Mouse (Mus musculus): ENCODE data around the gene Ints7. TPM values are rescaled to one million over a fixed set of nuclear protein-coding genes. Genes with fewer than 3 reads are reported as not detected.

Ints7 gene
- total RNA-seq, 2 experiments from 2014 or later, result 23.9 to 28.1 TPM

- no peak for DNase-seq (ENCODE audit: low spot score in 2 of 2)
Measured at GRCm38 (mm10) chr1:191583836-191584235, 8.4 kb downstream of the Ints7 start.

GRCm38 (mm10) chr1:191584483-191584882, 9.0 kb downstream of the Ints7 start:
- no peak for DNase-seq (ENCODE audit: low spot score in 2 of 2)

DNA sequence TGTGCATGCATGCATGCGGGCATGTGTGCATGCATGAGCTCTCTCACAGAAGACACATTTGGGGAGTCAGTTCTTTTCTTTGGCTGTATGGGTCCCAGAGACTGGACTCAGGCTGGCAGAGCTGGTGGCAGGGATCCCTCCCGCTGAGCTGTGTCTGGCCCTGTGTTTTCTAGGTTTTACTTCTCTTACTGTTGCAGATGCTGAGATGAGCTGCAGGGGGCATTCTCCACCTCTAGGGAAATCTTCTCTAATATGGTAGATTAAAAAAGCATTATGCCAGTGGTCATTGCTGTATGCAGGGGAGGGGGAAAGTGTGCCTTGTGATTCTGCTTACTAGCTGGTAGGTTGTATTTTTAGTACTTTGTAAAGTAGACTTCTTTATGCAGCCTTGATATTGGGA, 10.3 kb downstream of the Ints7 start:
- no peak for DNase-seq (ENCODE audit: low spot score in 2 of 2)

GRCm38 (mm10) chr1:191587062-191587461, 11.6 kb downstream of the Ints7 start:
- no peak for DNase-seq (ENCODE audit: low spot score in 2 of 2)

- no peak for DNase-seq (ENCODE audit: low spot score in 2 of 2)
Measured at GRCm38 (mm10) chr1:191588749-191589148, 13.3 kb downstream of the Ints7 start.

GRCm38 (mm10) chr1:191592016-191592720, 16.7 kb downstream of the Ints7 start:
- DNase-seq (ENCODE audit: low spot score in 2 of 2), result no peak

- no peak for DNase-seq (ENCODE audit: low spot score in 2 of 2)
Measured at GRCm38 (mm10) chr1:191596076-191596475, 20.6 kb downstream of the Ints7 start.

GRCm38 (mm10) chr1:191599210-191599609, 23.8 kb downstream of the Ints7 start:
- DNase-seq (ENCODE audit: low spot score in 2 of 2), result no peak

GRCm38 (mm10) chr1:191604690-191605089, 29.3 kb downstream of the Ints7 start:
- peak in 1 of 2 experiments; percentile 24 for DNase-seq (ENCODE audit: low spot score in 2 of 2)

DNA sequence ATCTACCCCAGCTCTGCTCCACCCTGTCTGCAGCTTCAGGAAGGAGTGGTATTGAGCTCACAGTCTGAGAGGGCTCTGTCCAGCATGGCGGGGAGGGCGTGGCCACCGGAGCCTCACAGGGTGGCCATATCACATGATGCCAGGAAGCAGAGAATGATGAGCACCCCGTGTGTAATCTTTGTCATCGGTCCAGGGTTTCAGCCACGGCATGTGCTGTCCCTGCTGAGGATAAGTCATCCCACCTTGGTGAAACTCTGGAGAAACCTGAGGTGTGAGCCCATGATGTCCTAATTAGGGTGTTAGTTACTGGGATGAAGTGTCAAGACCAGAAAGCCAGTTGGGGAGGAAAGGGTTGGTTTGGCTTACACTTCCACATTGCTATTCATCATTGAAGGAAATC, 33.6 kb downstream of the Ints7 start:
- no peak for DNase-seq (ENCODE audit: low spot score in 2 of 2)

- no peak for DNase-seq (ENCODE audit: low spot score in 2 of 2)
Measured at GRCm38 (mm10) chr1:191609578-191609977, 34.1 kb downstream of the Ints7 start.

GRCm38 (mm10) chr1:191610357-191610756, 34.9 kb downstream of the Ints7 start:
- no peak for DNase-seq (ENCODE audit: low spot score in 2 of 2)

GRCm38 (mm10) chr1:191611686-191612085, 36.2 kb downstream of the Ints7 start:
- no peak for DNase-seq (ENCODE audit: low spot score in 2 of 2)

DNA sequence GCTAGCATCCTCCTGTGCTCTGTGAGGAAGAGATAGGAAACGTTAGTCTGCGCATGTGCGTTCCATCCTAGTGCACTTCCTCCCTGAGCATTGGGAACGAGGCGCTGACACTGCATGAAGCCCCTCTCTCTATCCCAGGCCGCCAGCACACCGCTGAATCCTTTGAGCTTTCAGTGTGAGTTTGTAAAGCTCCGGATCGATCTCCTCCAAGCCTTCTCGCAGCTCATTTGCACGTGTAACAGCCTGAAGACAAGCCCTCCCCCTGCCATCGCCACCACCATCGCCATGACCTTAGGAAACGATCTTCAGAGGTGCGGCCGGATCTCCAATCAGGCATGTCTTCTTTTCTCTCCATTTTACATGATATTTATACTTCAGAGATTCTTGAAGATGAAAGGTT, 37.4 kb downstream of the Ints7 start:
- DNase-seq (ENCODE audit: low spot score in 2 of 2), result no peak

DNA sequence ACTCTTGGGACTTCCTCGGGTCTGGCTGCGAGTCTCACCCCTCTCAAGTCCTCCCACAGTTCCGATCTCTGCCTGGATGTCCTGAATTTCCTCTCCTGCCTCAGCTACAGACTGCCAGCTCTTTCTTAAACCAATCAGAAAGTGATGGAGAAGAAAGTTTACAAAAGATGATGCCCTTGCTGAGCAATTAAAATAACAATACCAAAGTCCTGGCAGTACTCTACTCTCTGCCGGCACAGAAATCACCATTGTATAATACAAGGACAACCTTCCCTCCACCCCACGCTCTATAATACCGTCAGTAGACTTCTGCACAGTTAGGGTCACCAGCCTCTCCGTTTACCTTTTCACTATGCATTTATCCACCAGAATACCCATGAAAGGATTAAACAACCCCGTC, 40.8 kb downstream of the Ints7 start:
- no peak for DNase-seq (ENCODE audit: low spot score in 2 of 2)

DNA sequence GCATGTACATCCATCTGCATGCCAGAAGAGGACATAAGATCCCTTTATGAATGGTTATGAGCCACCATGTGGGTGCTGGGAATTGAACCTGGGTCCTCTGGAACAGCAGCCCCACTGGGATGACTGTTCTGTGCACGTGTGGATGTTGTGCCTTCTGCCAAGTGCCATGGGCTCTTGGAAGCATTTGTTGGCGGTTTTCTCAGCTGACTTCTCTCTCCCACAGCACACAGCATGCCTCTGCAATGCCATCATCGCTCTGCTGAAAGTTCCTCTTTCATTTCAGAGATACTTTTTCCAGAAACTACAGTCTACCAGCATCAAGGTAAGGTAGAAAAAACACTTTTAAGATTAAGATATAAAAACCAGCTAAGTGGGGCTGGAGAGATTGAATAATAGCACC, 42.2 kb downstream of the Ints7 start:
- DNase-seq (ENCODE audit: low spot score in 2 of 2), result no peak

DNA sequence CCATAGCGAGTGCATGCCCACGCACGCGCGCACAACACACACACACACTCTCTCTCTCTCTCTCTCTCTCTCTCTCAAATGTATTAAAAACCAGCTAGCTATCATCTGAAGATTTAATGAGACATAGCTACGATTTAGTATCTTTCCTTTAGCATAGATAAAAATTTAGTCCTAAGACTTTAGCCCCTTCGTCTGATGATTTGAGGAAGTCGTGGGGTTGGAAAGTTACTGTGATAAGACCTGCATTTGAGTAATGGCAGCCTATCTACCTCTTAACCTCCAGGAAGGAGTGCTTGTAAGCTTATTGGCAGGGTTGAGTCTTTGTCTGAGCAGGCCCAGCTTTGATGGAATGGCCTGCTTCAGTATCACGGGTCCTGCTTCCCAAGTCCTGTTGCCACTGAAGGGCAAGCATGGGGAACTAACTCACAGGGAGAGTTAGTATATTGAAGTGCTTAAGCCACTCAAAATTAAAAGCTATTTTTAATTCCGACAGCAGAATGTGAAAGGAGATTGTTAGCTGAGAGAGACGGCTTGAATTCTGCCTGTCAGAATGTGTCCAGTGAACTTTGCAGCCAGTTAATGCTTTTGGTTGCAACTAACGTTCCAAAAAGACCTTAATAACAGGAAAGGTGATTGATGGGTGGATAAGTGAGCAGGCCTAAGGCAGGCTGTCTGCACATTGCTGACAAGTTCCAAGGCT, 42.8 kb downstream of the Ints7 start:
- DNase-seq (ENCODE audit: low spot score in 2 of 2), result no peak

DNA sequence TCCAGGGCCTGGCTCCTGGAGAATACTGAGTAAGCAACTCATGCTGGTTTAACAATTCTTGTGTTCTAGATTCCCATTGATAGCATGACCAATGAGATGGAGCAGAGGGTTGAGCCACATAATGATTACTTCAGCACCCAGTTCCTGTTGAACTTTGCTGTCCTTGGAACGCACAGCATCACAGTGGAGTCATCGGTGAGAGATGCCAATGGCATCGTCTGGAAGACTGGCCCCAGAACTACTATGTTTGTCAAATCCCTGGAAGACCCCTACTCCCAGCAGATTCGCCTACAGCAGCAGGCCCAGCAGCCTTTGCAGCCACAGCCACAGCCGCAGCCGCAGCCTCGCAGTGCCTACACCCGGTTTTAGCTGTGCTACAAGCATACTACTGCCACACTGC, 45.7 kb downstream of the Ints7 start:
- no peak for DNase-seq (ENCODE audit: low spot score in 2 of 2)

DNA sequence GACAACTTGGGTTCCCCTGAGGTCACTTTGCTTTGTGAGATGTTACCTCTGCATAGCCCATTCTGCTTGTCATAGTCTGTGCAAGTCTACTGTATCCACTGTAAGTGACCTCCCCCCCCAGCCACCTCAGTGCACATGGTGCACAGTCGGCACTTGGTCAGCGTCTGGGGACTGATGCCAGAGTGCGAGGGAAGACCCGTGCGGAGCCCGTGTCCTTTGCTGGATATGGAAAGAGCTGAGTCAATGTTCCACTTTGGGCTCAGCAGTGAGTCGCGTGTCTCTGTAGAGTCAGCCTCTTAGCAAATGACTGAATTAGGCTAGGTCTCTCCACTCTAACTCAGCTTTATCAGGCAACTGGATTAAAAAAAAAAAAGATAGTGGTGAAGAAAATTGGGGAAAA, 47.4 kb downstream of the Ints7 start:
- peak in 1 of 2 experiments; percentile 8 for DNase-seq (ENCODE audit: low spot score in 2 of 2)

- no peak for DNase-seq (ENCODE audit: low spot score in 2 of 2)
Measured at GRCm38 (mm10) chr1:191624492-191624891, 49.1 kb downstream of the Ints7 start.

- no peak for DNase-seq (ENCODE audit: low spot score in 2 of 2)
Measured at GRCm38 (mm10) chr1:191625026-191625425, 49.6 kb downstream of the Ints7 start.

DNA sequence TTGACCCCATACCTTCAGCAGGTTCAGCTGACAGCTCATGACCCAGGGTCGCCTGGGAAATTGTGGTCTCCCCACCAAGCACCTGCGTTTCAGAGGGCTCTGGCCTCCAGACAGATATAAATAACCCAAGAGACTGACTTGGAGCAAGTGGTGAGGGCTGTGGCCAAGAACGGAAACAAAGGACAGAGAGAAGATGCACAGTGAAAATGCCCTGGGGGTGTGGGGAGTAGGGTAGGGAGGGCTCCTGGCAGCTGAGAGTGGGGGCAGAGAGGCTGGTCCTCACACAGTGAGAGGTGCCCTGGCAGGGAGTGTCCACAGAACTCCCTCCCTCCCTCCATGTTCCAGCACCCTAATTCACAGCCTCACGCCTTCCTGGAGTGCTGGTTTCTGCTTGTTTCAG, 50.2 kb downstream of the Ints7 start:
- no peak for DNase-seq (ENCODE audit: low spot score in 2 of 2)

All from layer of hippocampus, postnatal 14 days (tissue).